Mouse (Mus musculus) kidney, adult 18-20 months (tissue): ENCODE measurements around the gene Spryd4.
"Not testable (repeated sequence)": the region's sequence is repeated elsewhere in the genome, so short reads cannot be mapped to it uniquely, and the experiment has no call there.

Source experiments
- DNase-seq: peaks from one replicate; pipeline ENCODE4 v3.0.0; 2021

Gene Spryd4

DNA sequence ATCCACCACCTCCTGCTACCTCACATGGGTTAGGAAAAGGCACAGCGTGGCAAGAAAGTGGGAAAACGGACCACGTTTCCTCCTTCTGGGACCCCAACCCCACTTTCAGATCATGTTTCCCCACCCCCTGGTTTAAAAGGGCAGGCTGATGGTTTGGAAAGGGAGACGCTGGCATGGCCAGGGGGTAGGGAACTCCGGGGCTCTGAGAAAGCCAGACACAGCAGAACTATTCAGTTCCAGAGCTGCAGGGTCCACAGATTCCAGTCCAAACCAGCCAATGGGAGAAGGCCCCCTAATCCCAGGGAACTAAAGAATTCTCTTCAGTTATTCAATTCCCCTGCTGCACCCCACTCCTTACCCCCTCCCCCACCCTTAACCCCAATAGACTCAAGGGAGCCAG, 13.5 kb upstream of the Spryd4 start:
- DNase-seq: no peak

- no peak for DNase-seq
Observed at GRCm38 (mm10) chr10:128221533-128222286, 10.1 kb upstream of the Spryd4 start.

GRCm38 (mm10) chr10:128218387-128219117, 6.9 kb upstream of the Spryd4 start:
- DNase-seq: no peak

DNA sequence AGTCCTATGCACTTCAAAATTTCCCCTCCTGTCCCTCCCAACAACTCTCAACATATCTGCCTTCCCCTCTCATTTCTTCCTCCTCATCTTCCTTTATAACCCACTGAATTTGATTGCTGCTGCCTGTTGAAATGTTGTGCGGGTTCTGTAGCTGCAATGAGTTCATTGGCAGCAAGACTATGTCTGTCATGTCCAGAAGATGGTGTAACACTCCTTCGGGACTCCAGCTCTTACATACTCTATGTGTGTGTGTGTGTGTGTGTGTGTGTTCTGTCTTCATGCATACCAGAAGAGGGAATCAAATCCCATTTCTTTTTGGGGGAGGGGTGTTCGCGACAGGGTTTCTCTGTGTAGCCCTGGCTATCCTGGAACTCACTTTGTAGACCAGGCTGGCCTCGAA, 3.4 kb upstream of the Spryd4 start:
- no peak for DNase-seq

- not testable (repeated sequence) for DNase-seq
Observed at GRCm38 (mm10) chr10:128214112-128214511, 2.5 kb upstream of the Spryd4 start.

DNA sequence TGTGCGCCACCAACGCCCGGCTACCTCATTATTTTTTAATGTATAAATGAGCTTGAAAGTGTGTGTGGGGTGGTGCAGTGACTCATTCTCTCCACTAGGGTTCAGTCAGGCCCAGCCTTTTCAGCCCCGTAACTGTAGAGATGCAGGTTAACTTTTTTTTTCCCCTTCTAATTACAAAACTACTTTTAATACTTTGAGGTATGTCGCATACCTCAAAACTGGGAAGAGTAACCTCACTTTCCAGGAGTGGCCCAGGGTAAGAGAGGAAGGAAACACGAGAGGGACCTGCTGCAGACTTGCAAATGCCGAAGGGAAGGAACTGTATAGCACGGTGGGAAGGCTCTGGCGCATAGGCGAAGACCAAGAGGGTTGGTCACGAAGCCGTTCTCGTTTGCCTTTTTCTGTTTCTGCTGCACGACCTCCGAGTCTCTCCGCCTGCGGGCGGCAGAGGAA, 1.3 kb upstream of the Spryd4 start:
- DNase-seq: peak; percentile 72

DNA sequence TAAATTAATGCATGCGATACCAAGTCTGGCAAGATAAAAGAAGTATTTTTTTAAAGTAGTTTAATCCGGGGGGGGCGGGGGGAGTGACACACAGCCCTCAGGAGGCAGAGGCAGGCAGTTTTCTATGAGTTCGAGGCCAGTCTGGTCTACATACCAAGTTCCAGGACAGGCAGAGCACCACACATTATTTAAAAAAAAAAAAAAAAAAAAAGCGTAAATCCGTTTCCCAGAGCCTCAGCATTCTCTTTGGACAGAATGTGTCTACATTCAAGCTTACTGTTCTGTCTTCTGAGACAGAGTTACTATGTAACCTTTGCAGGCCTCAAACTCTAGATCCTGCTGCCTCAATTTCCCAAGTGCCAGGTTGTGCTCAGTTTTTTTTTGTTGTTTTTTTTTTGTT, 541 bp upstream of the Spryd4 start:
- no peak for DNase-seq

- DNase-seq: peak; percentile 26
Observed at GRCm38 (mm10) chr10:128210954-128211353, 653 bp downstream of the Spryd4 start.

DNA sequence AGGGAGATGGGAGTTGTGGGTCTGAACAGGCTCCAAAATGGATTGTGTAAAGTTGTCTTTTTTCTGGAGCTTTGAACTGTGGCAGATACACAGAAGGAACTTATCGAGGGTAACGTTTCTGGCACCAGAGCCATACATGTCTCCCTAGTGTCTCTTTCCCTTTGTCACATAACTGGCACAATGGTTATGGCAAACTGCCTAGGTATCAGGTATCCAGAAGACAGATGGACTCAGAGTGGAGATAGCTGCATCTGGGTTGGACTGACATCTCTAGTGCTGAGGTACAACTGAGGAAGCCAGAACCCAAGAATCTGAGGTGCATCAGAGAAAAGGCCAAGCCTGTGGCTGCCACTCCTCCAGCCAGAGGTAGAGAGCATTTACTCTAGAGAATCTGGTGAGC, 1.5 kb downstream of the Spryd4 start:
- DNase-seq: no peak

DNA sequence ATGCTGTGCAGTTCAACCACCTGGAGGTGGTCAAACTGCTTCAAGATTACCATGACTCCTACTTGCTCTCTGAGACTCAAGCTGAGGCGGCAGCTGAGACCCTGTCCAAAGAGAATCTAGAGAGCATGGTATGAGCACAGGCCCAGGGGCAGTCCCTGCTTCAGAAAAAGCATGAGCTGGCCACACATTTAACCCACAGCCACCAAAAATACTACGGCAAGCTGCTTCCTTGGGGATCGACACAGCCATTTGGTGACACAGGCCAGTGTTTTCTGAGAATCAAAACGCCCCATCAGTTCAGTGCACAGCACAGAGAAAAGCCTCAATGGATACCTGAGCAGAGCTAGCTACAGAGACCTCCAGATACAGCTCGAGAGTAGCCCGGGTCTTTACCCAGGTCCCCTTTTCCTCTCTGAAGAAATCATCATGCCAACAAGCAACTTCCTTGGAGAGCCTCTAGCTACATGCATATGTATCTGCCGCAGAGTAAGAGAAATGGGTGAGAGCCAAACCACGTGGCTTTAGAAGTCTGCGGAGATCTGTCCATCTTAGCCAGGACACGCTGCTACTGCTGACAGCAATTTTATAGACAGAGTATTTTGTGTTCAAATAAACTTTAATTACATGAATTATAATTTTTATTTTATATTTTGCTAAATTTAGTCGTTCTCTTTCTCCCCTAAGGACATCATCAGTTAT, 2.1 kb downstream of the Spryd4 start:
- no peak for DNase-seq

DNA sequence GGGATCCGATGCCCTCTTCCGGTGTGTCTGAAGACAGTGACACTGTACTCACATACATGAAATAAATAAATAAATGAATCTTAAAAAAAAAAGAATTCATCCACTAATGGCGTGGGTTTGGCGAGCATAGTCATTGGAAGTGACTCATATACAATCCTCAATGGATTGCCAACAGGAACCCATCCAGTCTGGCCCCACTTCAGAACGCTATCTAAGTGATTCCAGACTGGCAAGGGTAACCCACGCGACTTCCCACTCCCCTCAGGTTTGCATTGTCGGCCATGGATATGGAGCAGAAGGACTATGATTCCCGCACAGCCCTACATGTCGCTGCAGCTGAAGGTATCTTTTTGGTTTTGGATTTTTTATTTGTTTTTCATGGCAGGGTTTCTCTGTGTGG, 3.3 kb downstream of the Spryd4 start:
- no peak for DNase-seq

GRCm38 (mm10) chr10:128204941-128205340, 6.7 kb downstream of the Spryd4 start:
- no peak for DNase-seq

GRCm38 (mm10) chr10:128201856-128202255, 9.8 kb downstream of the Spryd4 start:
- no peak for DNase-seq

DNA sequence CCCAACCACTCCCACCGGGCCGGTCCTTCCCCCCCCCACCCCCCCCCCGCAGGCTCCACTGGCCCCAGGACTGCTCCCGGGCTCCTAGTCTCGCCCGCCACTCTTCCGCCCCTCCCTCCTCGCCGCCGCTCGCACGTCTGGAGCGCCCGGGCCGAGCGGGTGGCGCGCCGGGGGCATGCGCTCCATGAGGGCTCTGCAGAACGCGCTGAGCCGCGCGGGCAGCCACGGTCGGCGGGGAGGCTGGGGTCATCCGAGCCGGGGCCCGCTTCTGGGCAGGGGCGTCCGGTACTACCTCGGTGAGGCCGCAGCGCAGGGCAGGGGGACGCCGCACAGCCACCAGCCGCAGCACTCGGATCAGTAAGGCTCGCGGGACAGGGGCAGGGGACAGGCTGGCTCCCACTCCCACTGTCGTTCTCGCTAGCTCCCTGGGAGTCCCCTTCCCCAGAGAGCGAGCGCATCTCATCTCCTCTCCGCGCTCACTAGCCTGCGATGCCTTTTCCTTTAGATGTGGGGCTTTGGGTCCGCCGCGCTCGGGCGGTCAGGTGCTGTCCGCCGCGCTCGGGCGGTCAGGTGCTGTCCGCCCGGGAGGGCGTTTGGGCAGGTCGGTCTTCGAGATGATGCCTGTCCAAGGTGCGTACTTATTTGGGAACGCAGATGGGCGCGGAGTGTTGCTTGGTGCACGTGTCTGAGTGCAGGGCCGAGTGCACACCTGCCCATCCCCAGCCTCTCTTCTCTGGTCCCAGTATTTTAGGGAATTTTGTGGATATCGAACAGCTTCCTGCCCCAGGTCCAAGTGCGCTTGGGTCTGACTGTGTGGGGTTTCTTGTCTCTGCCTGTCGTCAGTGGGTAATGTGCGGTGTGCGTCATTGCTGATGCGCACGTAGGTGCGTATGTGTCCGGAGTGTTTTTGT, 16.8 kb downstream of the Spryd4 start:
- peak; percentile 25 for DNase-seq

GRCm38 (mm10) chr10:128194024-128194550, 17.5 kb downstream of the Spryd4 start, which contains the start of gene Gls2:
Gene Gls2 (plus strand): TSS chr10:128194457.
- peak; percentile 98 for DNase-seq

GRCm38 (mm10) chr10:128193113-128193512, 18.5 kb downstream of the Spryd4 start:
- no peak for DNase-seq

GRCm38 (mm10) chr10:128192030-128192766, 19.4 kb downstream of the Spryd4 start:
- DNase-seq: not testable (repeated sequence)

GRCm38 (mm10) chr10:128191472-128191871, 20.1 kb downstream of the Spryd4 start:
- DNase-seq: no peak

DNA sequence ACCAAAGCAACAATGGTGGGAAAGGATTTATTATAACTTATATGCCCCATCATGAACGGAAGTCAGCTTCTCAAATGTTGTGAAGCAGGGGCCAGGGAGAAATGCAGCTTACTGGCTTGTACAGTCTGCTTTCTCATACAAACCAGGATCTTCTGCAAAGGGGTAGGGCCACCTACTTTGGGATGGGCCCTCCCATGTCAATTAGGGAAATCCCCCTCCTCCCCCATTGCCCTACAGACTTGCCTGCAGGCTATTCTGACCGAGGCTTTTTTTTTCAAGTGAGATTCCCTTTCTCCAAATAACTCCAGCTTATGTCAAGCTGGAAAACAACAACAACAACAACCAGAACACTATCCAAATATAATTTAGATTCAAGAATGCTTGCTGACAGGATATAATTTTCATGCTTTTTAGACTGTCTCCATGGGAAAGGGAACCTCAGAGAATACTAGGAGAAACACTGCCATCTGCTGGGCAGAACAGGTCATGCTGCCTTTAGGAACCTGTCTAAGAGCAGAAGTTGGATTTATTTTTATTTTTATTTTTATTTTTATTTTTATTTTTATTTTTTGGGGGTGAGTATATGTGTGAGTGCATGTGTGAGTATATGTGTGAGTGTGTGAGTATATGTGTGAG, 23.2 kb downstream of the Spryd4 start:
- DNase-seq: peak; percentile 81

GRCm38 (mm10) chr10:128187181-128187605, 24.4 kb downstream of the Spryd4 start:
- no peak for DNase-seq

DNA sequence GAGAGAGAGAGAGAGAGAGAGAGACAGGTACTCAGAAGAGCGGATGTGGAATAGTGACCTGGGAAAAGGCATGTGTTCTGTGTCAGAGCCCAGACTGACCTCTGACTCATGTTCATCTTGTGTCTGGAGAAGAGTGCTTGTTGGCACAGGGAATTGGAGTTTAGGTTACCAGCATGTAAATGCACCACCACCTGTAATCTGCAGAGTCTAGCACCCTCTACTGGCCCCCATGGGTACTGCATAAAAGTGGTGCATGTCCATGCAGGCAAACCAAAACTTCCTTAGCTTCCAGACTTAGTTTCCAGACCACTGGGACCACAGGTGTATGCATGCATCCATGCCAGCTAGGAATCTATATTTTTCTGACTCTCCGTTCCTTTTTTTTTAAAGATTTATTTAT, 25.6 kb downstream of the Spryd4 start:
- peak; percentile 86 for DNase-seq
